Mouse (Mus musculus): Measurements from ENCODE around the gene Col8a1. TPM values are rescaled to one million over a fixed set of nuclear protein-coding genes. Genes with fewer than 3 reads are reported as not detected.

Gene Col8a1
- polyA plus RNA-seq, 1 experiment from 2014 or later: 11.6 TPM

DNA sequence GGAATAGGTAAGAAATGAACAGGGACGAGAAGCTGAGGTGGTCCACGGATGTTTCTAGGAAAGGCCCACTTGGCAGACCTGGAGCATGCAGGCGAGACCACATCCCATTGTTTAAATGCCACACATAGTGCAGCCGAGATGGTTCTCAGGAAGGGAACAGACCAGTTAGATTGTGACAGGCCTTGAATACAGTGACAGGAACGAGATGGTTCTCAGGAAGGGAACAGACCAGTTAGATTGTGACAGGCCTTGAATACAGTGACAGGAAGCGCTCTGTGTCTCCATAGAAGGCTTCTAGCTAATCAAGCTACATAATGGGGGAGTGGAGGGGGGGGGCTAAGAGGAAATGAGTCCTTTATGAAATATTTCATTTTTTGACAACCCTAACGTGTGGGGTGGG, 174.5 kb downstream of the Col8a1 start:
- WGBS: 59% methylated on average over 7 of the region's 7 CpGs
- ATAC-seq (ENCODE audit: insufficient read depth, low FRiP score, low read depth): no peak
- H3K4me1 ChIP-seq: no peaks in the 10 kb centered on the region
- no peak overlapping the region for H3K9ac ChIP-seq
- no peaks in the 10 kb centered on the region for H3K27me3 ChIP-seq (replicated peaks)
- H3K9me3 ChIP-seq: no peaks in the 10 kb centered on the region
- H3K36me3 ChIP-seq: no peaks in the 10 kb centered on the region
- H3K4me3 ChIP-seq (replicated peaks): no peak overlapping the region
- 0 out of 2 replicates have a peak overlapping the region, but pooled peaks have one; percentile 11 for H3K27ac ChIP-seq
- H3K4me2 ChIP-seq: no peak overlapping the region

GRCm38 (mm10) chr16:57577519-57577918, 177.0 kb downstream of the Col8a1 start:
- Histone ChIP-seq H3K4me3 (replicated peaks) (no peak overlapping the region), H3K27me3 (replicated peaks) (no peaks in the 10 kb centered on the region), H3K36me3 (no peaks in the 10 kb centered on the region), H3K27ac (no peak overlapping the region), H3K9me3 (no peaks in the 10 kb centered on the region), H3K4me1 (no peaks in the 10 kb centered on the region), H3K4me2 (no peak overlapping the region), H3K9ac (no peak overlapping the region)
- WGBS: 94% methylated on average over 1 of the region's 1 CpGs
- ATAC-seq (ENCODE audit: insufficient read depth, low FRiP score, low read depth): no peak

DNA sequence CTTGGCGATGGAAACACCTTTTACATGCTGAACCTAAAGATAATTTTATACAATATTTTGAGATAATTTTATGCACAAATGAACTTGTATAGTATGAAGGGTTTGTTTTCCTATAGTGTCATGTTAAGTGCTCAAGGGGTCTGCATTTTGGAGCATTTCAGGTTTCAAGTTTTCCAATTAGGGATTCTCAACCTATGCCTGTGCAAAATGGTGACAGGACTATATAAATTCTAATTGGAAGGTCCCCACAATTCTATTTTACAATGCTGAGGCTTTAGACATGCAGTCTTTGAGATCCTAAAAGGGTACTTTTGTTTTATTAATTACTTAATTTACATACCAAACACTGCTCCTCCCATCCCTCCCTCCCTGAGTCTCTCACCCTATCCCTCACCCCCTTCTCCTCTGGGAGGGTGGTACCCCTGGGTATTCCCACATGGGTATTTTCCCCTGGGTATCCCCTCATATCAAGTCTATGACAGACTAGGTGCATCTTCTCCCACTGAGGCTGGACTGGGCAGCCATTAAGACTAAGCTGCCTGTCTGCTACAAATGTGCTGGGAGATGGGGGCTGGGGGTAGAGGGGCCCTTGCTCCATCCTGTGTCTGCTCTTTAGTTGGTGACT, 178.7 kb downstream of the Col8a1 start:
- Histone ChIP-seq H3K9me3 (no peaks in the 10 kb centered on the region), H3K4me2 (no peak overlapping the region), H3K27me3 (replicated peaks) (no peaks in the 10 kb centered on the region), H3K27ac (no peak overlapping the region), H3K4me1 (no peaks in the 10 kb centered on the region; the same call in 1 of the 2 replicates), H3K36me3 (peaks cover 8% of the 10 kb centered on the region; the same call in 1 of the 2 replicates), H3K9ac (no peak overlapping the region), H3K4me3 (replicated peaks) (no peak overlapping the region)
- ATAC-seq (ENCODE audit: insufficient read depth, low FRiP score, low read depth): no peak
- WGBS: 98% methylated on average over 1 of the region's 1 CpGs

Other genes with a start within 250 kb of the Col8a1 start
- gene Cmss1, start 147.9 kb downstream of the Col8a1 start, polyA plus RNA-seq (2015; fragmentation: Nextera tagmentation; extraction: Ambion mirVana): 45.0 and 45.8 TPM in 2 replicates

Data from stomach, embryonic 15.5 days (tissue).